Mouse (Mus musculus): ENCODE results near the gene Nrcam.

Gene Nrcam

DNA sequence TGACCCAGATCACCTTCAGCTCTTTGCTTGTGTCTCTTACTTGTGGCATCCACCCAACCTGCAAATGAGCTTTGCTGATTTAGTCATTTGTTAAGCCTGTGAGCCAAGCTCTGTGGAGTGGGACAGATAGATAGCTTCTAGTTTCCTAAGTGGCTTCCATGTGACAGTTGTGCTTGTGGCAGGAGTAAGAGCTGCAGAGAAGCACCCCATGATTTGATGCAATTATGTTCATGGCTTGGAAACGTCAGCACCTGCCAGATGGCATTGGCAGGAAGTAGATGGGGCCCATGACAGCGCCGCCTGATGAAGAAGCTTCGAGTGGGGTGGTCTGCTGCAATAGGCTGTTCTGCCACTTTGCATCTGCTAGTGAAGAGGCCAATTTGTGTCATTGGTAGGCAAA is 186.4 kb downstream of the Nrcam start:
- peak in 1 of 2 experiments; percentile 58 for DNase-seq (ENCODE audit: low spot score in 2 of 2)

DNA sequence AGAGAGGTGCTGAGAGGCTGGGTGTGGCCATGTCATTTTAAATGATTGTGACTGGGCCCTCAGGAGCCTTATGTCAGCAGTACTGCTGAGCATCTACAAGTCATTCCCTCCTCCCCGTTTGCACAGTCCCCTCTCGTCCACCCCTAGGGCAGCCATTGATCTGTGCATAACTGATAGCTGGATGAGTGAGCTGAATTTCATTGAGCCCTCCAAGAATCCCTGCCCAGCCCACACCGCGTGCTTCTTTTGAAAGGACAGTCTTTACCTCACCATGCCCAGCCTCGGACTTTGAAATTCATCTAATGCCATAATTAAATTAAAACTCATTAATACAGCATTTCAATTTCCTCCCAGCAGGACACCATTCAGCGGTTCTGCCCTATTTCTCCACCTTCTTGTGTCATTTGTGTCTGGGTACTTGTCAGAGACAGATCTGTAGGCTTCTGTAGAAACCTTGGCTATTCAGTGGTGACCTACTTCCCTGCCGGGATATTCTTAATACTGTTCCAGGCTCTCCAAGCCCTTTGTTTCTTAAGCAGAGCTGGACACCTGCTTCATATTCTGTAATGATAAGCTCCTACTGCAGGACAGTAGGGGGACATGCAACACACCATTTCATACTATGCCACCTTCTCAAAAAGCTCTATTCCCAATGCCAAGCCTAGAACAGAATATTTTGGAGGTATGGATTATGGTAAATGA is 190.9 kb downstream of the Nrcam start:
- DNase-seq (ENCODE audit: low spot score in 2 of 2) = no peak

DNA sequence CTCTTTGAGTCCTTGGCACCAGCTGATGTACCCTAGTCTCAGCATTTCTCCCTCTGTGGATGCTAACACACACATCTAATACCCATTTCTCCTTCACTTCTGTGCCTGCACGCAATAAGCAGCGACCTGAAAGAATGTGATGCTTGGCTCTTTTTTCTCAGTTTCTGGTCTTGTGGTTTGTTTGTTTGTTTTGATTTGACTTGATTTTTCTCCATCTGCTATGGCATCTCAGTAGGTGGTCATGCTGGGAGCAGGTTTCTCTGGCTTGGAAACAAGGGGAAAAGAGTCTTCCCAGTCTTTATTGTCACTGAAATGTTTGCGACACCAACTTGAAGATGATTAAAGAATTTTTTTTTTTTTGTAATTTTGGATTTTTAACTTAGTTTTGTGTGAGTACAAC is 192.8 kb downstream of the Nrcam start:
- DNase-seq (ENCODE audit: low spot score in 2 of 2) = no peak

DNA sequence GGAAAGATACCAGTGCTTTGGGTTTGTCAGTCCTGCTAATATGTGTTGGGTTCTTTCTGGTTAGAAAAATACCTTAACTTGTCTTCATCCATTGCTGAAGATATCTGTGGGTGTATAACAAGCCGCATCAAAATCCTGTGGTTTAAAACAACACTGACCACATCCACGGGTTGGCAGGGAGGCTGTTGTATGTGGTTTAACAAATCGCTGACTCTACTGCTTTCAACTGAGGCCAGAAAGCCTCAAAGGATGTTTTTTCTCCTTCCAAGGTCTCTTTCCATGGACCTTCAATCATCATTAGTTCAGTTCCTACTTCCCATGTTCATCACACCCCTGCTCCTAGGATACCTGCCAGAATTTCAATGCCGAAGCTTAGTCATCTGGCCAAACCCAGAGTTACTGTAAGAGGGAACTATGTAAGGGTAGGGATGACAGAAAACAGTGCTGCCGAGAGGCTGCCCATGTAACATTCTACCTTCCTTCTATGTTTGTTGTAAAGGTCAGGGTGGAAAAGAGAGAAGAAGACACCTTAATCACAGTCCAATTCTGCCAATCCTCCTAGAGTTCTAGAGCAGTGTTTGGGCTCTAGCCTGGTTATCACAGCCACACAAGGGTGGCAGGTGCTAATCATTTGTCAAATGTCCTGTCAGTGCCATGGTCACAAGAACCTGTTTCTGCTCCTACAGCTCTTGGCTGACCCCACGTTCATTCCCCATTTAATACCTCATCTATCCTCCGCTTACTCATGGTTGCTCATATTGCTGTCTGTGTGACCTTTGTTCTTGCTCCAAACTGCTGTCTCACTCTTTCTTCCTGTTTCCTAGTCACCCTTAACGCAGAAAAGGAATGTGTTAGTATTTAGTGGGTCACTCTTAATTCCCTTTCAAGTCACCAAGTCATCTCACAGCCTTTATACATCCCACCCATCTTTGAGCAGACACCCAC is 196.2 kb downstream of the Nrcam start:
- no peak for DNase-seq (ENCODE audit: low spot score in 2 of 2)

DNA sequence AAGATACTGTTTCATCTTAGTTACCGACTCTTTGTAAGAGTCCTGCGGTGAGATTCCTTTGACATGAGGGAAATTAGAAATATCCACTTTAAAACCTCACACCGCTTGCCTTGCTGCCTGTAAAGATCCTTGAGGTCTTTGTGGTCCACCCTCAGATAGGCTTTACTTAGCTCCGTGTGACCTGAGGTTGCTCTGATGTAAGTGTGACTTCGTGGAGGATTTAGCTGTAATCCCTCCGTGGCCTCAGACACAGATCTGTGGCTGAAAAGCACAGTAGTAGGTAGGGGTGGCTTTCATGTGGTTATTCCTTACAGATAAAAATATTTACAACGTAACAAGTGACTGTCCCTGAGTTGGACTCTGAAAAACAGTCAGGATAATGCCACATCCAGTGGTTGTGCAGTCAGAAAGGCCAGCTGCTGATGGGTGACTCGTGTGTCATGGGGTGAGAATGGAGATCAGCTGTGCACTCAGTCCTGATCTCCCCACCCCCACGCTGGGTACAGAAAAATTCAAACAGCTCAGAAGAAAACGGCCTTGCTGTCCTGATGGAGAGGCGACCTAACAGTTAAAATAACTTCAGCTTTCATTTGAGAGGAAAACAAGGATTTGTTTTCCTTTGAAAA is 199.8 kb downstream of the Nrcam start:
- no peak for DNase-seq (ENCODE audit: low spot score in 2 of 2)

DNA sequence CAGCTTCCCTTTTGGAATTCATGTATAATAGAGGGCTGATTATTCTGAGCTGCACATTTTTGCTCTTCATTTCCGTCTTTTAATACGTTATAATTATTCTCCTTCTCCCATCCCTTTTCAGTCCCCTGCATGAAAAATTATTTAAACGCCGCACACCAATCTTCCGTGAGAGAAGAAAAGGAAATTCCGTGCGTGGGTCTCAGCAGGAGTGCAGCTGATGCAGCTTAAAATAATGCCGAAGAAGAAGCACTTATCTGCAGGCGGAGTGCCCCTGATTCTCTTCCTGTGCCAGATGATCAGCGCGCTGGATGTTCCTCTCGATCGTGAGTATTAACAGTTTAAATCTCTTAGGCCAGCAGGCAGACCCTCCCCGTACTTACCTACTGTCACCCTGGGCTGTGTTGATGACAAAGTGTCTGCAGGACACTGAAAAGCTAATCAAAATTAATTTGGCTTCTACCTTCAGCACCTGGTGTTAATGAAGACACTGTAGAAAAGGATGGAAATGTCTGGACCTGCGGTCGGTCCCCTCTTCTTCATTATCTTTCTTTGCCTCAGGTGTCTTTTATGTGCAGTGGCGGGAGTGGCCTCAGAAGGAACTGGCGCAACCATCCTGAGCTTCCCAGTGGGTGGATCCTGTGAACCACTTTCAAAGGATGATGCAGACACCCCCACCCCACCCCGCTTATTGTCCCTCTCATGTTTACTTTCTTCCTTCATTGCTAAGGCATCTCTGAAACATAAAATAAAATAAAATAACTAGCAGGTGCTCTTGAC is 203.8 kb downstream of the Nrcam start:
- DNase-seq (ENCODE audit: low spot score in 2 of 2) = no peak

DNA sequence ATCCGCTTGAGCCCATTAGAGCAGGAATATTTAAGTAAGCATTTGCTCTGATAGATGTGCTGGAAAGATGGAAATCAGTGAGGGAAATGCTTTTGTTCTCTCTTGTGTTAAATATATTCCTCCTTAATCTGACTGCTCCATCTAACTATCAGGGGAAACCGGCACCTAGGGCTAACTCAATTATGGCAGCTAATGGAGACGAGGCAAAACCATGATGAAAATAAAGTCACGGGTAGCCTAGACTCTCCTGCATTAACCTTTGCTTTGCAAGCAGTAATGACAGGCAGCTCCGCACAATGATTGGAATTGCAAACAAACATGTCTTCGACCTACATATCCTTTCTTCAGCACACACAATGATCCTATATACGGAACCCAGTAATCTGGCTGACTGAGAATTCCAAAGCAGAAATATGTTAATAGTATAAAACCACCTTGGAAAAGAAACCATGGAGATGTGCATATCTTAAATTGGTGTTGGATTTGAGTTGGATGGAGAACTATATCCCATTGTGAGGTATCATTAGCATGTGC is 205.5 kb downstream of the Nrcam start:
- no peak for DNase-seq (ENCODE audit: low spot score in 2 of 2)

GRCm38 (mm10) chr12:44535623-44536022 is 206.9 kb downstream of the Nrcam start:
- DNase-seq (ENCODE audit: low spot score in 2 of 2) = no peak

DNA sequence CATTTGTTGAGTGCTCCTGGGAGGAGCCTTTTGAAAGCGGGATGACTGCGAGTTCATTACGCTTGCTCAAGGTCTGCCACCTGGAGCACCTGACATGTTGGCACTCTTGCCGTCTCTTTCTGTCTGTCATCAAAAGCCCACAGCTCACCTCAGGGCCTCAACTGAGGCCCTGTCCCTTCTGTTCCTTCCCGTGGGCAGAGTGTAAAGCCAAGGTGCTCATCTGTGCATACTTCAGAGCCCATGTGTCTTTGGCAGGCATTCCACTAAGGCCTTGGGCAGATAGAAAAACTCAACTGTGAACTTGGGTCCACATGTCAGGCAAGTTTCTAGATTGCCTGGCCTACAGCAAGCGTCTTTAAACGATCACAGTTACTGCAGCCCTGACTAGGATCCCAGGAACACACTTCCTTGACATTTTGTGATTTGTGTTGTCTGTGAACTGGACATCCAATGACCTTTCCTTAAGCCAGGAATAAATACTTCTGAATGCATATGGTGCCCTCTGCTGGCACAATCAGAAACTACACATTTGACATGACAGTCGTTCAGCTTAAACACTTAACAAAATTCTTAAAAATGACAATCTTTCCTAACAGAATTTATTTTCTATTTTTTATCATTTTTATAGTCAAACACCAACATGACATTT is 219.2 kb downstream of the Nrcam start:
- peak; percentile 51 to 89 for DNase-seq (ENCODE audit: low spot score in 2 of 2)

GRCm38 (mm10) chr12:44548465-44548864 is 219.8 kb downstream of the Nrcam start:
- no peak for DNase-seq (ENCODE audit: low spot score in 2 of 2)

DNA sequence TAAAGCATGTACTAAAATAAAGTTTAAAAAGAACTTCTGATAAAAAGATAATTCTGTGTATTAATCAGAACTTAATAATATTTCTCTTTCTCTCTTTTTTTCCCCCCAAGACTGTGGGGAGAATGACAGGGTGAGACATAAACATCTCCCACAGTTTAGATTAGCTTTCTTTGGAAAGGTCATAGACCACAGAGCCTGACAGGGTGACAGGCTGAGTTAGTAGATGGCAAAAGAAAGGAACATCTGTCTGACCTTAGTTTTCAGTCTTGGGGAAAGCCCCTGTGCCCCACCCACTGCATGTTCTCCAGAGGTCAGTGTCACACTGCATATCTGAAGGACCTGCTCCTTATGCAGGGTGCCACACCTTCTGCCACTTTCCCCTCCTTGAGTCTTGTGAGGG is 222.9 kb downstream of the Nrcam start:
- DNase-seq (ENCODE audit: low spot score in 2 of 2) = no peak

DNA sequence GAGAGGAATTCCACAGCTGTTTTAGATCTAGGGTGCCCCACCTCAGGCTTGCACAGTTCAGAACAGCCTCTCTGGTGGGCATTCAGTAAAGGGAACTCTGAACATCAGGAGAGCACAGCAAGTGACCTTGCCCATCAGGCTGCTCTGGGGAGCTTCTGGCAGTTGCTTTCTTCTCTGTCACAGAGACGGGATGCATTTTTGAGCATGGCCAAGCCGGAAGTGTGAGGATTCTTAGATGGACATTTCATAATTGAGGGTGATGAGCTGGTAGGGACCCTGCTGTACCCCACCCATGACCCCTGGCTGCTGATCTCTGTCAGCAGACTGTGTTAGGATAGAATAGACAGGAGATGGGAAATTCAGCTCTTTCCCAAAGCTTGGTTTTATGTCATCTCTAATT is 225.4 kb downstream of the Nrcam start:
- no peak for DNase-seq (ENCODE audit: low spot score in 2 of 2)

GRCm38 (mm10) chr12:44554808-44555207 is 226.1 kb downstream of the Nrcam start:
- DNase-seq (ENCODE audit: low spot score in 2 of 2) = peak in 1 of 2 experiments; percentile 29

- DNase-seq (ENCODE audit: low spot score in 2 of 2) = no peak
Measured at GRCm38 (mm10) chr12:44560002-44560401, 231.3 kb downstream of the Nrcam start.

- peak in 1 of 2 experiments; percentile 18 for DNase-seq (ENCODE audit: low spot score in 2 of 2)
Measured at GRCm38 (mm10) chr12:44570070-44570469, 241.4 kb downstream of the Nrcam start.

GRCm38 (mm10) chr12:44572664-44573063 is 244.0 kb downstream of the Nrcam start:
- DNase-seq (ENCODE audit: low spot score in 2 of 2) = no peak

GRCm38 (mm10) chr12:44574167-44574566 is 245.5 kb downstream of the Nrcam start:
- DNase-seq (ENCODE audit: low spot score in 2 of 2) = no peak

DNA sequence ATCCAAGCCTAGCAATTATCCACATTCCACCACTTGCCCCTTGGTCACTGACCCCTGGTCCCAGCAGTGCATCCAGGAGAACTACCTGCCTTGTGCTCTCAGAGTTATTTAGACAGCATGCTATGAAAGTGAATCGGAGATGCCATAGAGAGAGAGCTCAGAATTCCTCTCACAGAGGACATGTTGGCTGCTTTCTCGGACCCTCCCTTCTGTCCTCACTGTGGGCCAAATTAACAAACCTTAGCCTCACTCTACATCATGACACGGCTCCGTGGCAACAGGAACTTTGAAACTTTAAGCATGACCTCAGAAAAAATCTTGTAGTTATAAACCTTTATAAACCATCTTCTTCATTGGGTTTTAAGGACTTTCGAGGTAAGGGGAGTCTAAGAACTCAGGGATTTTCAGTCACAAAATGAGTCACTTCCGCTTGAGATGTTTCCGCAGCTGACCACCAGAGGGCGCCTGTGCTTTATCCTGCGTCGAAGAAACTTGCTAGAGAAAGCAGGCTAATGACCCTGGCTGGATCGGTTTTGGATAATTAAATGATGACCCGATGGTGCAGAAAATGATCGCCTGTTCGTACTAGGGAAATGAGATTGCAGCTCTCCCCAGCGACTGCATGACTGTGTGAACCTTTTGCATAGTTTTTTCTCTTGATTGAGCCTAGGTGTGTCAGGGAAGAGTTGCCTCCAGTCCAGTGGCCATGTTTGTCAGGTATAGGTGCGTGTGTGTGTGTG is 272.9 kb downstream of the Nrcam start:
- DNase-seq (ENCODE audit: low spot score in 2 of 2) = peak; percentile 76 to 84

- DNase-seq (ENCODE audit: low spot score in 2 of 2) = no peak
Measured at GRCm38 (mm10) chr12:44602269-44602957, 273.7 kb downstream of the Nrcam start.

- no peak for DNase-seq (ENCODE audit: low spot score in 2 of 2)
Measured at GRCm38 (mm10) chr12:44602958-44603331, 274.3 kb downstream of the Nrcam start.
